Mouse (Mus musculus) adrenal gland, postnatal 14 days (tissue): Measurements from ENCODE around the gene Rnf145. TPM values are rescaled to one million over a fixed set of nuclear protein-coding genes. Genes with fewer than 3 reads are reported as not detected.

Experiments used
- DNase-seq: peaks from one replicate; pipeline ENCODE4 v3.0.0; 2021; ENCODE audit warnings: mixed read lengths
- long read RNA-seq, 2 experiments: library from polyadenylated mRNA; stranded (forward); transcript quantifications; one replicate each; pipeline ENCODE4 v2.0.0; 2021
- total RNA-seq: library from RNA; stranded (reverse); gene quantifications from 2 replicates; pipeline ENCODE4 v1.2.3, GENCODE M21; 2021

The Rnf145 gene
- 62.1 and 62.6 TPM in 2 replicates for total RNA-seq
- long read RNA-seq, experiment 1, transcript Rnf145-201 (11 exons, 3,570 nt), result major isoform, 86 of 106 reads
- long read RNA-seq, experiment 1, partial matches to known transcripts, result 8 of 106 reads
- long read RNA-seq, experiment 1, other reads (novel, unspliced or antisense), result 12 of 106 reads
- long read RNA-seq, experiment 2, transcript Rnf145-201 (11 exons, 3,570 nt), result major isoform, 54 of 69 reads
- long read RNA-seq, experiment 2, partial matches to known transcripts, result 7 of 69 reads
- long read RNA-seq, experiment 2, other reads (novel, unspliced or antisense), result 8 of 69 reads

GRCm38 (mm10) chr11:44518281-44519095 lies at the start of gene Rnf145:
Gene Rnf145, plus strand, starts transcription at chr11:44518964.
- DNase-seq, result peak; percentile 82

DNA sequence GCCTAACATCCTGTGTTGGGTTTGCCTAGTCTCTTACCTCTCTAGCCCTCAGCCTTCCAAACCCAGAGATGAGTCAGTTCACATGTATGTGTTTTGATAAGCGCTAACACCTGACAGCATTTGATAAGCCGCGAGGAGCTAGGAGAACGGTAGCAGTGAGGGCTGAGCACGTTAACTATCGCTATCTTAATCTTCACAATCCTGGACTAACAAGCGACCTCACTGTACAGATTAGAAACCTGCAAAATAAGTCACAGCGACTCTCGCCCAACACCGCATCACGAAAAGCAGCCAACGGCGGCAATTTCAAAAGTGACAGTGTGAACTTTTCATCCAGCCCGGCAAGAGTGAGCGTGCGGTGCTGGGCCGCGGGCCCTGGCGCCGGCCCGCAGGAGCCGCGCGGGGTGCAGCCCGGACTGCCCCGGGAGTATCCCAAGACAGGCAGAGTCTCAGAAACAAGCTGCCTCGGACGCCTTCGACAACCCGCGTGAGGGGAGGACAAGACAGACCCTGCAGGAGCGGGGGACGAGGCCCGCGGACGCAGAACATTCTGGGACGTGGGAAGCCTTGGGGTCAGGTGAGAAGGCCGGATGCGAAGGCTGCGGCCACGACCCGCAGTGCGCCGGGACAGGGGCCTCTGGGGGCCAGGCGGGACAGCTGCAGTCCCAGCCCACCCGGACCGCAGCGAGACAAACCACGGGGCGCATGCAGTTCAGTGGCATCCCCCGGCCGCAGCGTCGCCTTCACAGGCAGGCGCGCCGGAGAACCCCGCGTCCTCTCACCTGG lies 48.9 kb upstream of the Rnf145 start:
- DNase-seq, result peak; percentile 68

- peak; percentile 97 for DNase-seq
Measured at GRCm38 (mm10) chr11:44470432-44471336, 48.1 kb upstream of the Rnf145 start, which contains the start of gene Ublcp1. Gene Ublcp1, minus strand, starts transcription at chr11:44470498.

- peak; percentile 17 for DNase-seq
Measured at GRCm38 (mm10) chr11:44471337-44471995, 47.3 kb upstream of the Rnf145 start.

DNA sequence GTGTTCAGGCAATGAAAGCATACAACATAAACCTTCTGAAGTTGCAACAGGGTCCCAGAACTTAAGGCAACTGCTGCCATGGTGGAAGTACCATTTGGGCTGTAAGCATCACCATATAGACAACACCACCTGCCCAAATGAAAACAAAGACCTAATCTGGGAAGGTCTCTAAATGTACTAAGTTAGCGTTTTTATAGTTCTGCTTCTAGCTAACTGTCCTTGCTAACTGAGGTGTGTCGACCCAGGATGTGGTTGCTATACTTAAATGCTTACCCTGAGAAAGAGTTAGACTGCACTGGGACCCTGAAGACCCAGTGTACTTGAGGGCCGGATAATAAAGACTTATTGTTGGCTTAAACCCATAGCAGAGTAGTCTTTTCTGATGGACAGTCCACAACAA lies 43.3 kb upstream of the Rnf145 start:
- DNase-seq, result no peak

DNA sequence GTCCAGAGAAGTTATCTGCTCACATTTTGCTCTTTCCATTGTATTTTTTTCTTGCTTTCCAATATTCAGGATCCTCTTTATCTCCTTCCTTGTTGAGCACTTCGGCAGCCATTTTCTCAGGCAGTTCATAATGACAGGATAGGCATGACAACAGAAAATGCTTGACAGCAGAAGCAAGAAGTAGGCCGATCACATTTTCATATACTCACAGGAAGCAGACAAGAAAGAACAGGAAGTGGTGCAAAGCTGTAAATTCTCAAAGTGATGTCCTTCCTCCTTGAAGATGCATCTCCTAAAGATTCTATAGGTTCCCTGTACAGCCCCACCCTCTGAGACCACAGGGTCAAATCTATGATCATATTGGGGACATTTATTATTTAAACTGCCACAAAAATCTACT lies 42.3 kb upstream of the Rnf145 start:
- no peak for DNase-seq

DNA sequence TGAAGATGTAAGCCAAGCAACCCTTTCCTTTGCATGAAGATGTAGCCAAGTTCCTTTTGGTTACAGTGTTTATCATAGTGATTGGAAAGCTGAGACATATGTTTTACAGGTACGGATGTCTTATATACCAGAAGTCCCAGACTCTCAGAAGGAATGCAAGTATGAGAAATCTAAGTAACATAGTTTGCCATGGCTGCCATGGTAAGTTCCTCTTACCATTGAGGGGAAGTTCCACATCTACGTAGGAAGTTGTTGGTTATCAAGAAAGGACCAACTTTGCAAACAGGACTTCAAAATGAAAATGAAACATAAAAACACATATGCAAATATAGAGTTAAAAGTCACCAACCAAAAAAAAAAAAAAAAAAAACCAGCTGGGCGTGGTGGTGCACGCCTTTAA lies 40.4 kb upstream of the Rnf145 start:
- DNase-seq, result no peak

GRCm38 (mm10) chr11:44480246-44480645 lies 38.5 kb upstream of the Rnf145 start:
- DNase-seq, result no peak

- no peak for DNase-seq
Measured at GRCm38 (mm10) chr11:44485089-44485736, 33.6 kb upstream of the Rnf145 start.

- DNase-seq, result no peak
Measured at GRCm38 (mm10) chr11:44489117-44489516, 29.6 kb upstream of the Rnf145 start.

GRCm38 (mm10) chr11:44494643-44495323 lies 24.0 kb upstream of the Rnf145 start:
- no peak for DNase-seq

DNA sequence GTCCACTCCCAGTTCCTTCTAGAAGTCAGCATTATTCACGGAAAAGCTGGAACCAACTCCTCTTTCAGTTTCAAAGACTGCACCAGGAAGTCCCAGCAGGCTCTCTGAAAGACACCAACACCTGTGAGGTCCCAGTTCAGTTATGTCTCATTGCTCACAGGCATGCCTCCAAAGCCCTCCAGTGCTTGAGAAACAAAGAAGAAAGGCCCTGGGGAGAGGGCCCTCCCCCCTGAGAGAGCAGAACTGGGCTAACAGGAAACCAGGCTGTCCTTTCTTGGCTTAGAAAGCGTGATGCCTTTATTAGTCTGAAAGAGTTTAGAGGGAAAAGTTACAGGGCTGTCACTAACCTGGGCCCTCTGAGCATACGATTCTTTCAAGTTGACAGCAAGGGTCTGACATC lies 22.5 kb upstream of the Rnf145 start:
- DNase-seq, result peak; percentile 33

DNA sequence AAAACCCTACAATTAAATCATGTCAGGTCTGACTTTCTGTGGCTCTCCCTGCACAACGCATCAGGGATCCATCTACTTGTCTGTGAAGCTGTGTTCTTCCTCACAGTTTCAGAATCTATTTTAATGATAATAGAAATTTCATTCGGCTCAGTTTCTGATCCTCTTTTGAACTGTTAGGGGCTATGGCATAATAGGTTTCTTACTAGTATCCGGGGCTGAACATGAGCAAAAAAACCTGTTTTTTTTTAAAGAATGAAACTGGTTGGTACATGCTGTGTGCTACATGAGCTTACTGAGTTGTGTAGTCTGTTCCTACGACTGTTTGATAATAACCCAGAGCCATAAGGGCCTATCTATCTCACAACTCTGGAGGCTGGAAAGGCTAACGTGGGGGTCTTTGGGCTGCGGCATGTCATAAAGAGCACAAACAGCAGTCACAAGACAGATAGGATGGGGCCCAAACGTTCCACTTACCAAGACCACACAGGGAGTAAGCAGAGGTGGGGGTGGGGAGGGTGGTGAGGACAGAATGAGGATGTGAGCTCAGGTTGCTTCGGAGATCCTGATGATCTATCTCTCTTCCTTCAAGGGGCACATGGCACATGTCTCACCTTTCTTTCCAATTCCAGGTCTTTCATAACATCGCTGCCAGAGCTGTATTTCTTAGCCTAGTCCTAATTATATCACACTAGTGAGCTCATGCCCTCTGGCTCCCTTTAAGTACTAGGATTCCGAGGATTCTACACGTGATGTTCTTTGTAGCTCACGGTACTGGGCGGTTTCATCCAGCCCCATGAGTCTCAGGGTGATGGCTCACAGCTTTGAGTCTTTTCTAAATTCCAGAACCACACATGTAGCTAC lies 20.1 kb upstream of the Rnf145 start:
- DNase-seq, result no peak

- DNase-seq, result no peak
Measured at GRCm38 (mm10) chr11:44500966-44501365, 17.8 kb upstream of the Rnf145 start.

- DNase-seq, result no peak
Measured at GRCm38 (mm10) chr11:44501477-44501876, 17.3 kb upstream of the Rnf145 start.

DNA sequence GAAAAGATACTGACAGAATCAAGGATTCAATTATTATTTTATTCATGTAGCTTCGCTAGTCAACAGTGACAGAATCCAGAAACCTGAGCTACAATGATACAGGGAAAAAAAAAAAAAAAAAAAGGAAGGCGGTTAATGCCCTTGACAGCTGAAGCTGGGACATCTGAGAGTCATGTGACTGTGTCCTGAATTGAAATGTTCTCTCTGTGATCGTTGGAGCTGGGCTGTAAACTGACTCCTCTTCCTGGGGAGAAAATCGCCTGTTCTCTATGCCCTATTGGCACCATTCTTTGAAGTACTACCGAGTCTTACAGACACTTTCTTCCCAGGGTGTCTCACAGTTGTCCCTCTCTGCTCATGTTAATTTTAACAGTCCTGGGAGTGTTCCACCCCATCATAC lies 15.8 kb upstream of the Rnf145 start:
- no peak for DNase-seq

DNA sequence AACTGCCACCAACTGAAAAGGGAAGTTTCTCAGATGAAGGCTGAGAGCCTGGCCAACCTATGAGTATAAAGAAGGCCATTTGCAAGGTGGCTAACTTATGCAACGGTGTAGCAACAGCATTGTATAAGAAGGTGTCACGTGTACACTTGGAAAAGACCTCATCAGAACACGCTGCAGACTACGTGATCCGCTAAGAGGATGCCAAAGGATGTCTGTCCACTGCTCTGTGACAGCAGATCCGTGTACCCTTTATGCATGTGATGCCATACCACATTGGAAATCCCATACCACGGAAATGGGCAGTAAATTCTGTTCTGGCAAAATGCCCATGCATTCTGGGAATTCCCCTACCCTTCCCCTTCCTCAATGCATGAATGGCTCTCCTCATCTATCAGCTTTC lies 14.6 kb upstream of the Rnf145 start:
- DNase-seq, result no peak

GRCm38 (mm10) chr11:44504761-44505160 lies 14.0 kb upstream of the Rnf145 start:
- DNase-seq, result no peak

DNA sequence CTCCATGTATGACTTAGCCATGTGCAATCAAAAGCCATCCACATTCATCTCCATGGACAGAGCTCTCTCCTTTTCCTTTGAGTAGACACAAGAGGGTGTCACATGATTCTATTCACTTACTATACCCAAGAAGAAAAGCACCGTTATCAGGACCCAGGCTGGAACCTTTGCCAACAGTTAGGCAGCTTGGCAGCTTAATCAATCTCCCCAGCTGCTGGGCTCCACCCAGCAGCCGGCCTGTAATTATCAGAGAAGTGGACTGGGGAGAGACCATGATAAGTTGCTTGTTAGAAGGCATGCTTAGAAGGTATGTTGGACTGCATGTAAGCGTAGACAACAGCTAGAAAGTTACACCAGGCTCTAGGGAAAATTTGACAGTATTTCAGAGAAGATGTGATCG lies 9.9 kb upstream of the Rnf145 start:
- no peak for DNase-seq
